Mouse (Mus musculus): ENCODE measurements at regions not wholly inside any gene's neighbourhood (a gene's known extent, or its start where the extent isn't known, plus 50 kb on each side); places are given as distances from the start of the nearest gene placed in this dataset.
A peak's percentile ranks its signal among the peaks of the same experiment; 100 is the strongest.

- ATAC-seq (ENCODE audit: low read depth): no peak
- H3K4me2 ChIP-seq (ENCODE audit: low read depth, low read length): no peak overlapping the region
- WGBS: 96% methylated on average over 1 of the region's 1 CpGs
- H3K4me1 ChIP-seq (ENCODE audit: control insufficient read depth, insufficient read depth, low read length): peaks cover 8% of the 10 kb centered on the region
- no peaks in the 10 kb centered on the region for H3K36me3 ChIP-seq (ENCODE audit: control insufficient read depth, insufficient read depth, low read length)
- no peak overlapping the region for H3K4me3 ChIP-seq (ENCODE audit: low read depth, low read length)
- peaks cover 10% of the 10 kb centered on the region for H3K27me3 ChIP-seq (ENCODE audit: control insufficient read depth, insufficient read depth, low read length)
- H3K9ac ChIP-seq (replicated peaks; ENCODE audit: low read depth, low read length): no peak overlapping the region
- no peak overlapping the region for H3K27ac ChIP-seq (ENCODE audit: low read depth, low read length)
- no peaks in the 10 kb centered on the region for H3K9me3 ChIP-seq (ENCODE audit: control insufficient read depth, low read length)
Observed at GRCm38 (mm10) chr10:120726369-120726768, 172.5 kb downstream of the Msrb3 start.

GRCm38 (mm10) chr10:120721956-120722532 is 176.9 kb downstream of the Msrb3 start:
- ATAC-seq (ENCODE audit: low read depth): peak; percentile 49
- H3K27me3 ChIP-seq (ENCODE audit: control insufficient read depth, insufficient read depth, low read length): peaks cover 10% of the 10 kb centered on the region
- H3K9ac ChIP-seq (replicated peaks; ENCODE audit: low read depth, low read length): no peak overlapping the region
- H3K4me1 ChIP-seq (ENCODE audit: control insufficient read depth, insufficient read depth, low read length): peaks cover 8% of the 10 kb centered on the region
- 5% methylated on average over 15 of the region's 15 CpGs for WGBS
- H3K4me3 ChIP-seq (ENCODE audit: low read depth, low read length): peak overlapping the region; percentile 28; the same call in 1 of the 2 replicates
- no peaks in the 10 kb centered on the region for H3K36me3 ChIP-seq (ENCODE audit: control insufficient read depth, insufficient read depth, low read length)
- H3K27ac ChIP-seq (ENCODE audit: low read depth, low read length): no peak overlapping the region
- H3K9me3 ChIP-seq (ENCODE audit: control insufficient read depth, low read length): no peaks in the 10 kb centered on the region
- peak overlapping the region; percentile 63 for H3K4me2 ChIP-seq (ENCODE audit: low read depth, low read length)

GRCm38 (mm10) chr10:120720981-120721380 is 177.9 kb downstream of the Msrb3 start:
- no peak for ATAC-seq (ENCODE audit: low read depth)
- Histone ChIP-seq H3K4me1 (ENCODE audit: control insufficient read depth, insufficient read depth, low read length) (peaks cover 8% of the 10 kb centered on the region), H3K27ac (ENCODE audit: low read depth, low read length) (no peak overlapping the region), H3K4me3 (ENCODE audit: low read depth, low read length) (no peak overlapping the region), H3K9me3 (ENCODE audit: control insufficient read depth, low read length) (no peaks in the 10 kb centered on the region), H3K4me2 (ENCODE audit: low read depth, low read length) (no peak overlapping the region), H3K27me3 (ENCODE audit: control insufficient read depth, insufficient read depth, low read length) (peaks cover 10% of the 10 kb centered on the region), H3K36me3 (ENCODE audit: control insufficient read depth, insufficient read depth, low read length) (no peaks in the 10 kb centered on the region), H3K9ac (replicated peaks; ENCODE audit: low read depth, low read length) (no peak overlapping the region)
- 10% methylated on average over 3 of the region's 3 CpGs for WGBS

DNA sequence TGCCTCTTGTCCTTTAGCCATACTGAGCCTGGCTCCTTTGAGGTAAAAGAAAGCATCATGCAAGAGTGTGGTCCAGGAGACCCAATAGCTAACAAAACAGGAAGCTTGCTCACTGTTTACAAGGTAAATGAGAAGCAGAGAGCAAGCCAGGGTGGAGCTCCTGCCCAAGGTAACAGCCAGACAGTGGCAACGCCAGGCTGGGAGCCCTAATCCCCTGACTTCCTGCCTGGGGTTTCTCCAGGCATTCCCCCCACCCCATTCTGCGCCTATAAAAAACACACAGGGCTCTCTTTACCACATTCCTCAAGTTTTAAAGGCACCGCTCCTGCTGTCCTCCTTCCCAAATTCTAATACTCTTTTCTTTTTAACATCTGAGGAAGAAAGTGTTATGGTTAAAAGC is 178.8 kb downstream of the Msrb3 start:
- H3K4me3 ChIP-seq (ENCODE audit: low read depth, low read length): no peak overlapping the region
- no peak overlapping the region for H3K4me2 ChIP-seq (ENCODE audit: low read depth, low read length)
- ATAC-seq (ENCODE audit: low read depth): no peak
- no peak overlapping the region for H3K9ac ChIP-seq (replicated peaks; ENCODE audit: low read depth, low read length)
- H3K27me3 ChIP-seq (ENCODE audit: control insufficient read depth, insufficient read depth, low read length): peaks cover 10% of the 10 kb centered on the region
- H3K4me1 ChIP-seq (ENCODE audit: control insufficient read depth, insufficient read depth, low read length): peaks cover 8% of the 10 kb centered on the region
- no peak overlapping the region for H3K27ac ChIP-seq (ENCODE audit: low read depth, low read length)
- H3K9me3 ChIP-seq (ENCODE audit: control insufficient read depth, low read length): no peaks in the 10 kb centered on the region
- no peaks in the 10 kb centered on the region for H3K36me3 ChIP-seq (ENCODE audit: control insufficient read depth, insufficient read depth, low read length)
- WGBS: 17% methylated on average over 3 of the region's 3 CpGs

GRCm38 (mm10) chr10:120717159-120717567 is 181.7 kb downstream of the Msrb3 start:
- peaks cover 3% of the 10 kb centered on the region; the same call in 1 of the 2 replicates for H3K27me3 ChIP-seq (ENCODE audit: control insufficient read depth, insufficient read depth, low read length)
- WGBS: 67% methylated on average over 11 of the region's 11 CpGs
- H3K9ac ChIP-seq (replicated peaks; ENCODE audit: low read depth, low read length): no peak overlapping the region
- no peak for ATAC-seq (ENCODE audit: low read depth)
- no peak overlapping the region for H3K4me3 ChIP-seq (ENCODE audit: low read depth, low read length)
- peaks cover 4% of the 10 kb centered on the region for H3K4me1 ChIP-seq (ENCODE audit: control insufficient read depth, insufficient read depth, low read length)
- H3K36me3 ChIP-seq (ENCODE audit: control insufficient read depth, insufficient read depth, low read length): no peaks in the 10 kb centered on the region
- no peak overlapping the region for H3K27ac ChIP-seq (ENCODE audit: low read depth, low read length)
- H3K4me2 ChIP-seq (ENCODE audit: low read depth, low read length): no peak overlapping the region
- no peaks in the 10 kb centered on the region for H3K9me3 ChIP-seq (ENCODE audit: control insufficient read depth, low read length)

GRCm38 (mm10) chr10:120716391-120716790 is 182.5 kb downstream of the Msrb3 start:
- H3K4me3 ChIP-seq (ENCODE audit: low read depth, low read length): no peak overlapping the region
- no peak overlapping the region for H3K4me2 ChIP-seq (ENCODE audit: low read depth, low read length)
- 74% methylated on average over 6 of the region's 6 CpGs for WGBS
- no peaks in the 10 kb centered on the region for H3K36me3 ChIP-seq (ENCODE audit: control insufficient read depth, insufficient read depth, low read length)
- H3K9me3 ChIP-seq (ENCODE audit: control insufficient read depth, low read length): no peaks in the 10 kb centered on the region
- no peak for ATAC-seq (ENCODE audit: low read depth)
- no peak overlapping the region for H3K9ac ChIP-seq (replicated peaks; ENCODE audit: low read depth, low read length)
- H3K27ac ChIP-seq (ENCODE audit: low read depth, low read length): no peak overlapping the region
- no peaks in the 10 kb centered on the region for H3K27me3 ChIP-seq (ENCODE audit: control insufficient read depth, insufficient read depth, low read length)
- H3K4me1 ChIP-seq (ENCODE audit: control insufficient read depth, insufficient read depth, low read length): no peaks in the 10 kb centered on the region

DNA sequence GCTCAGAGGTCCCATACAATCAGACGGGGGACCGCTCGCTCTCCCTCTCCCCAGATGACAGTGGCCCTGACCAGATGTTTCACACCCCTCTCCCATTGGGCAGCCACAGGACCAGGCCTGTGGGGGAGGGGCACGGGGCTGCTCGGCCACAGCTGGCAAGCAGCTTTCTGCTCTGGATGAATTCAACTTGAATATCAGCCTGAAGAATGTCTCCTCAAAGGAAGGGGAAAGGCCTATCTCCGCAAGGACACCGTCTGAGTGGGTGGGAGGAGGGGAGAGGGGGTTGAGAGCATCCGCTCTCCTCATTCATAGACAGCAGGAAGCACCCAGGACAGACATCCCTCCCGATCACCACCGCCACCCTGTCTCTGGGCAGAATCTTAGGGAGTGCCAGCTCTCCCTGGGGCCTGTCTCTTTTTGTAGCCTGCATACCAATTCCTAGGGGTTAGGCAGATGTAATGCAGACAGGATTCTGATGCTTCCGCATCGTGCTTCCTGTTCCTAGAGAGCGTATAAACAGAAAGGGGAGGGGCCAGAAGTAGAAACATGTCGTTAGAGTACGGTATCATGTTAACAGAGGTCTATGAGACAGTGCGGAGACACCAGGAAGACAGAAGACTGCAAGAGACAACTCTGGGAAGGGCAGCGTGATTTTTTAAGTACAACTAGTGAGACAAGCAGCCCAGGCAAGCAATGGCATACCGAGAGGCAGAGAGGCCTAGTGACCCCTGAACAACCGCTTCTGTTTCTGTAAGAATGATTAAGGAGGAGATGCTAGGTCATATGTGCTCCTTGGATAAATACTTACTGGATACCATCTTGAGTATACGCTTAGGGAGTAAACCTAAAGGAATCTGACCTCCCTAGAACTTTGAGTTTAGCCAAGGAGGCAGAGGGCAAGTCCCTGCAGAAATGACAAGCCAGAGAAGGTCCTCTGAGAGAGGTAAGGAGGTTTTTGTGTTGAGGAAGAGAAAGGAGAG is 190.8 kb downstream of the Msrb3 start:
- 0 out of 2 replicates have a peak, but pooled peaks cover 5% of the 10 kb centered on the region for H3K4me1 ChIP-seq (ENCODE audit: control insufficient read depth, insufficient read depth, low read length)
- 25% methylated on average over 20 of the region's 20 CpGs for WGBS
- no peaks in the 10 kb centered on the region for H3K36me3 ChIP-seq (ENCODE audit: control insufficient read depth, insufficient read depth, low read length)
- no peak overlapping the region for H3K4me2 ChIP-seq (ENCODE audit: low read depth, low read length)
- H3K27ac ChIP-seq (ENCODE audit: low read depth, low read length): no peak overlapping the region
- no peak overlapping the region for H3K4me3 ChIP-seq (ENCODE audit: low read depth, low read length)
- H3K27me3 ChIP-seq (ENCODE audit: control insufficient read depth, insufficient read depth, low read length): no peaks in the 10 kb centered on the region
- H3K9me3 ChIP-seq (ENCODE audit: control insufficient read depth, low read length): no peaks in the 10 kb centered on the region
- peak; percentile 46 for ATAC-seq (ENCODE audit: low read depth)
- H3K9ac ChIP-seq (replicated peaks; ENCODE audit: low read depth, low read length): no peak overlapping the region

- Histone ChIP-seq H3K27ac (ENCODE audit: low read depth, low read length) (no peak overlapping the region), H3K27me3 (ENCODE audit: control insufficient read depth, insufficient read depth, low read length) (no peaks in the 10 kb centered on the region), H3K4me3 (ENCODE audit: low read depth, low read length) (no peak overlapping the region), H3K36me3 (ENCODE audit: control insufficient read depth, insufficient read depth, low read length) (no peaks in the 10 kb centered on the region), H3K4me1 (ENCODE audit: control insufficient read depth, insufficient read depth, low read length) (0 out of 2 replicates have a peak, but pooled peaks cover 5% of the 10 kb centered on the region), H3K4me2 (ENCODE audit: low read depth, low read length) (no peak overlapping the region), H3K9me3 (ENCODE audit: control insufficient read depth, low read length) (no peaks in the 10 kb centered on the region), H3K9ac (replicated peaks; ENCODE audit: low read depth, low read length) (no peak overlapping the region)
- 16% methylated on average over 7 of the region's 7 CpGs for WGBS
- no peak for ATAC-seq (ENCODE audit: low read depth)
Observed at GRCm38 (mm10) chr10:120706684-120707290, 192.1 kb downstream of the Msrb3 start.

- Histone ChIP-seq H3K36me3 (ENCODE audit: control insufficient read depth, insufficient read depth, low read length) (no peaks in the 10 kb centered on the region), H3K4me2 (ENCODE audit: low read depth, low read length) (no peak overlapping the region), H3K27ac (ENCODE audit: low read depth, low read length) (no peak overlapping the region), H3K9me3 (ENCODE audit: control insufficient read depth, low read length) (no peaks in the 10 kb centered on the region), H3K4me3 (ENCODE audit: low read depth, low read length) (no peak overlapping the region), H3K9ac (replicated peaks; ENCODE audit: low read depth, low read length) (no peak overlapping the region), H3K27me3 (ENCODE audit: control insufficient read depth, insufficient read depth, low read length) (no peaks in the 10 kb centered on the region), H3K4me1 (ENCODE audit: control insufficient read depth, insufficient read depth, low read length) (no peaks in the 10 kb centered on the region; the same call in 1 of the 2 replicates)
- WGBS: 30% methylated on average over 11 of the region's 11 CpGs
- no peak for ATAC-seq (ENCODE audit: low read depth)
Observed at GRCm38 (mm10) chr10:120701833-120702232, 197.1 kb downstream of the Msrb3 start.

Measured in neural tube, embryonic 14.5 days (tissue).